Mouse (Mus musculus) adrenal gland, postnatal 25 days (tissue): ENCODE data around the gene Larp1b. TPM values are rescaled to one million over a fixed set of nuclear protein-coding genes. Genes with fewer than 3 reads are reported as not detected.
"Not testable (repeated sequence)": the region's sequence is repeated elsewhere in the genome, so short reads cannot be mapped to it uniquely, and the experiment has no call there.

ENCODE experiments used
- DNase-seq: peaks from one replicate; pipeline ENCODE4 v3.0.0; 2021; ENCODE audit warnings: mixed read lengths
- long read RNA-seq: library from polyadenylated mRNA; stranded (forward); transcript quantifications from one replicate; pipeline ENCODE4 v2.0.0, GENCODE M21; 2021
- total RNA-seq: library from RNA; stranded (reverse); gene quantifications from 2 replicates; pipeline ENCODE4 v1.2.3, GENCODE M21; 2021

Larp1b gene
- total RNA-seq = 37.7 and 37.9 TPM in 2 replicates
- long read RNA-seq, transcript Larp1b-202 (10 exons, 2,497 nt) = major isoform, 39 of 64 reads
- long read RNA-seq, partial matches to known transcripts = 19 of 64 reads
- long read RNA-seq, other reads (novel, unspliced or antisense) = 6 of 64 reads

- DNase-seq = peak; percentile 100
These were observed at the start of gene Larp1b for GRCm38 (mm10) chr3:40949170-40949902. Larp1b (plus strand) TSS chr3:40949828.

- DNase-seq = not testable (repeated sequence)
These were observed 47.2 kb upstream of the Larp1b start, which contains the start of gene 1700034I23Rik for GRCm38 (mm10) chr3:40902443-40902842. 1700034I23Rik (minus strand) TSS chr3:40902543.

- no peak for DNase-seq
These were observed 11.4 kb upstream of the Larp1b start for GRCm38 (mm10) chr3:40938189-40938588.

GRCm38 (mm10) chr3:40938592-40938991 is 11.0 kb upstream of the Larp1b start:
- DNase-seq = no peak

DNA sequence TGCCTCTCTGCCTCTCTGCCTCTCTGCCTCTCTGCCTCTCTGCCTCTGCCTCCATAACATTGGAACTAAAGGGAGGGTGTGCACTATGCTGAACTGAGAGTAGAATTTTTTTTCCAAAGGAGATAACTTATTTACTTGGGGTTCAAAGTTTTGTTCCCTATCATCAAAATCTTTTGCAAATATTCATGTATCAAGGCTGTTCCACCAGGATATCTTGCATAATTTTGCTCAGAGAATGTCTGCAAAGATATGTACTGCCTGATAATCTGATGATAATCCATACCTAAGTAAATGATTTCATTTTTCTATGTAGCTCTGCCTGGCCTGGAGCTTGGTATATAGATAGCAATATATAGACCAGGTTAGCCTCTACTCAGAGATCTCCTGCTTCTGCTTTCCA is 10.6 kb upstream of the Larp1b start:
- no peak for DNase-seq

GRCm38 (mm10) chr3:40949903-40950600 is 424 bp downstream of the Larp1b start:
- DNase-seq = peak; percentile 61

GRCm38 (mm10) chr3:40950601-40951201 is 1.1 kb downstream of the Larp1b start:
- DNase-seq = peak; percentile 11

- no peak for DNase-seq
These were observed 1.7 kb downstream of the Larp1b start for GRCm38 (mm10) chr3:40951365-40951764.

- DNase-seq = no peak
These were observed 3.0 kb downstream of the Larp1b start for GRCm38 (mm10) chr3:40952606-40953005.

DNA sequence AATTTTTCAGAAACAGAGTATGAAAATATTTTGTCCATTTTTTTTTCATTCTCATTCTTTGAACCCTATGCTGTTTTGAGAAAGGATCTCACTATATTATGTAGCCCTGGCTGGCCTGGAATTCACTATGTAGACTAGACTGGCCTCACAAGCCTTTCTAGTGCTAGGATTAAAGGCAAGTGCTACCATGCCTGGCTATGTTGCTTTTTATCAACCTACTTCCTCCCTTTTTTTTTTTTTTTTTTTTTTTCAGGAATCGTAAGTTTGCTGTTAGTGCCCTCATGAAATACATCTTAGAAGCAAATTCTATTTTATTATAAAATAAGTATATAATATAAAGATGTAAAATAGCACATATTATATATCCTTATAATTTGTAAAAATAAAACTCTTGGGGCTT is 5.2 kb downstream of the Larp1b start:
- DNase-seq = no peak

DNA sequence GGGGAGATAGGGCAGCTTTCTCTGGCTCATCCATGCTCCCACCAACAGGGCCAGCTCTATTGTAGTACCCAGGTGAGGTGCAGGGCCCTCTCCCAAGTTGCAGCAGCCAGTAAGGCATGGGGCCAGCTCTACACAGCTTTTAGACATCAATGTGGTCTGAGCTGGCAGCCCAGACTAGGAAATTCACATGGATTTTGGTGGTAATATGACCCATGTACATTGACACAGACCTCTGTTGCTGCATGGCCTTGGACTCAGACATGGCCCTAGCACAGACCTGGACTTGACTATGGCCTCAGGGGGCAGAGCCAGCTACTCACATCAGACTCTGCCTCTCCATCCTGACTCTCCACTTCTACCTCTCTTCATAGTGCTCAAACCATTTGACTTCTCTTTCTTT is 9.2 kb downstream of the Larp1b start:
- no peak for DNase-seq

- no peak for DNase-seq
These were observed 31.1 kb downstream of the Larp1b start for GRCm38 (mm10) chr3:40980758-40981157.

DNA sequence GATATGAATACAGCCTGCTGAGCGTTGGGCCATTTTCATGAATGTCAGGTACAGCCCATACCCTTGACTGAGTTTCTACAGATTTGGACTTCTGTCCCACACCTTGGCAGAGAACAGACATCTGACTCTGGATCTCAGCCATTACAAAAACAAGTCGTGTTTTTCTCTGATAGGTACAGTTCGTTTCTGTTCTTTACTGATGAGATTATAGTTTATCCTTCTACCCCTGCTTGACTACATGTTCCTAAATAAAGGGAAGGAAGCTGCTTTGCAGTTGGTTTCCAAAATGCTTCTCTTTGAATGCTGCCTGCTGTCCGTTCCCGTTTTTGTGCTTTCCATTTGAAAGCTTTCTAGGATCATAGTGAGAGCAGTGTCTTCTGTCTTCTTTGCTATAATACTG is 37.9 kb downstream of the Larp1b start:
- no peak for DNase-seq

- no peak for DNase-seq
These were observed 39.1 kb downstream of the Larp1b start for GRCm38 (mm10) chr3:40988722-40989121.

DNA sequence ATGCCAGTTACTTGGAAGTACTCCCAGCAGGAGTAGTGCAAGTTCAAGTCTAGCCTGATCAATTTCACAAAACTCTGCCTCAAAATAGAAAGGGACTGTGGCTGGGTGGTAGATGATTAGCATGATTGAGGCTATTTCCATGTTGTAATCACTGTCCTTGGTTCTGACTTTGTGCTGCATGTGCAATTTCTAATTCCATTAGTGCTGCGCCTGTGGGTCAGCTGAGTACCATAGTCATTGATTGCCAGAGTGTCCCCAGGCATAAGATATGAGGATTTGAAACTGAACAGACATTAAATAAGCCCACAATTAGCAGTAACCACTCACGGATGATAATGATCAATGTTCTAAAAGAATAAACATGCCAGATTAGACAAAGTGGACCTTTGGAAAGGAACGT is 41.9 kb downstream of the Larp1b start:
- no peak for DNase-seq

DNA sequence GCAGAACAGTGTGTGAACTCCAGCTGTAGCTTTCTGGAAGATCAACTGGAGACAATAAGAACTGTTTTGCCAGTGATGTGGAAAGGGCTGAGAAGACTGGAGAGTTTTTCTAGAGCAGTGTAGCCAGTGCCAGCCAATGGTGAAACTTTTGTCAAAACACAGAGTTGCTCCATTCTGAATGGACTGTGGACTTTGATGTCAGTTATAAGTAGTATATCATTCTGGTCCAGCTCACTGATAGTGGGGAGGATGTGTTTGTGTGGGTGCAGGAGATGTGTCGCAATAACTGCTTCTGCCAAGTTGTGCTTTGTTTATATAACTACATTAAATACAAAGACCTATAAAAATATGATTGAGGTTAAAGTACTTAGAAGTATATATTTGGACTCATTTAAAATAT is 45.5 kb downstream of the Larp1b start:
- no peak for DNase-seq

- no peak for DNase-seq
These were observed 59.7 kb downstream of the Larp1b start for GRCm38 (mm10) chr3:41009315-41009714.

DNA sequence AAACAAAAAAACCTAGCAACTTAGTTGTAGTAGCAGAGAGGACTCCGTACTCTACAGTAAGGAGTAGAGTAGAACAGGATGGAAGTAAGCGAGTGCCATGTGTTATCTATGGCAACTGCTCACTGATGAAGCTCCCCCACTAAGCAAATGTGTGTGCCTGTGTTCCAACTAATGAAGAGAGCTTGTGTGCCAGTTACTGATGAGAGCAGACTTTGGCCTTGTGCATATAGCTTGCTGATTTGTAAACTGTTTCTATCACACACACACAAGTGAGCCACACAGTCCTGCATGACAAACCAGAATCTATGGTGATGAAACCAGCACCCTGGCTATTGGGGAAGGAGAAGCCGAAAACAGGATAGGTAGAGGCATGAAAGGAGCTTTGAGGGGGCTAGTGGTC is 60.4 kb downstream of the Larp1b start:
- no peak for DNase-seq

GRCm38 (mm10) chr3:41010701-41011100 is 61.1 kb downstream of the Larp1b start:
- no peak for DNase-seq

- DNase-seq = no peak
These were observed 62.8 kb downstream of the Larp1b start for GRCm38 (mm10) chr3:41012451-41012850.

DNA sequence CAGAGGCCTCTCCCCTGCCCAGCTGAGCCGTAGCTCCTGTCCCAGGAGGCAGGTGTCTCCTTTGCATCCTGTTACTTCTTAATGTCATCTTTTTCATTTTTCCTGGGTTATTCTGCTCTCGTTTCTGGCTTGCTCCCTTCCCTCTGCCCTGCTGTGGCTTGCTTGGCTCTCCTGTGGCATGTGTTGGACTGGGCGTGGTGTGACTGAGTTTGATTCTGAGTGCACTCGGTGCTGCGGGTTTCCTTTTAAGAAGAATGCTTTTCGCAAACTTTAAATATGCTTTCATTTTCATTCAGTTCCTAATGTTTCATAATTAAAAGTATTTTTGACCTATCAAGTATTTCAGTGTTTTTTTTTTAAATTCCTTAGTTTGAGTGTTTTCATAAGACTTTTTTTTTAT is 65.3 kb downstream of the Larp1b start:
- no peak for DNase-seq

DNA sequence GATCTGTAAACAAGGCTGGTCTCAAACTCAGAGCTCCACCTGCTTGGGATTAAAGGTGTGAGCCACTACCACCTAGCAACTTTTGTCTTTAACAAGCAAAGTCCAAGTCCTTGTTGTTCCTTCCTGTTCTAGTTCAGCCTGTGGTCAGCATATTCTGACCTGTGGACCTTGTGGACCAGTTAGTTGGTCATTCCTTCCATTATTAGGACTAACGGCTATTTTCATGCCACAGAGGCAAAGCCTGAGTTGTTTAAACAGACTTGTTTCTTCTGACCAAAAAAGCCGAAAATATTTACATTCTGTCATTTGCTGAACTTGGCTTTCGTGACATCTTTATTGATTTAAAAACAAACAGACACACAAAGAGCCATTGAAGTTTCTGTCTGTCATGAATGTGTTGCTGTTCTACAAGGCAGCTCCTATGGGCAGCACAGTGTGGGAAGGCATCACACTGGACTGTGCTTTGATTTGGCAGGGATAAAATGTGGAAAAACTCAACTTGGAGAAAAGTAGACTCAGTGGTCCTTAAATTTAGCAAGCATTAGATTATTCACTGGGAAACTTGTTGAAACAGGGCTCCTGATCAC is 68.5 kb downstream of the Larp1b start:
- DNase-seq = no peak

DNA sequence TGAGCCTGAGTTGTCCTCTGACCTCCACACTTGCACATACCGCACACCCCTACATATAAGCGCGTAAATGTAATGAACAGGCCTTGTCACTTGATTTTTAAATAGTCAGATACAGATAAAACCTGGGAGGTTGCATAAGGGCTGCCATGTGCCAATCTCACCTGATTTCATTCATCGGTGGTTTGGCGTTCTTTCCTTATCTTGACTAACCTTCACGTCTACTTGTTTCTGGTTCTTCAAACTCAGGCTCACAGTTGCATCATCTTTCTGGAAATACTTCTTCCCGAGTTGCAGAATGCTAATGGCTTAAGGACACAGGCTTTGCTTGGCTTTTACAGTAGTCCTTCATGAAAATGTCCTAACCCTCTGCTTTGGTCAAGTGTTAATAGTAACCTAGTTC is 71.1 kb downstream of the Larp1b start:
- no peak for DNase-seq
